Mouse (Mus musculus): ENCODE data around the gene 2310022A10Rik. TPM values are rescaled to one million over a fixed set of nuclear protein-coding genes. Genes with fewer than 3 reads are reported as not detected.
A peak's percentile ranks its signal among the peaks of the same experiment; 100 is the strongest.

Gene 2310022A10Rik
- polyA plus RNA-seq, 1 experiment from 2014 or later: 41.5 TPM

DNA sequence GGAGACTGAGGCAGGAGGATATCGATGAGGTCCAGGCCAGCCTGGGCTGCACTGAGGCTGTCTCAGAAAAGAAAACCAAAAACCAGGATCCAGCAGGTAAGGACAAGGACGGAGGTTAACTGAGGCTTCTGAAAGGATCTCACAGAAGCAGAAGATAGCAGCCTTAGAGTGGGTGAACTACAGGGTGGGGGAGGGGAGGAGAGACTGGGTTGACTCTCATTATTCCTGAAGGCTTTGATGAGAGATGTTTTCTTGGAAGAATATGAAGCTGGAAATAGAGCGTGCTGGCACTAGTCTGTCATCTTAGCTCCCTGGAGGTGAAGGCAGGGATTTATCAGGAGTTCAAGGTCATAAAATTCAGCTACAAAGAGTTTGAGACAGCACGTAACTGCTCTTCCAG lies 9.2 kb upstream of the 2310022A10Rik start:
- Histone ChIP-seq H3K4me1 (ENCODE audit: control insufficient read depth, insufficient read depth, low read length) (peaks cover 18% of the 10 kb centered on the region), H3K9ac (ENCODE audit: low read length) (no peak overlapping the region), H3K36me3 (ENCODE audit: control insufficient read depth, insufficient read depth) (no peaks in the 10 kb centered on the region), H3K27me3 (ENCODE audit: control insufficient read depth, insufficient read depth, low read length) (no peaks in the 10 kb centered on the region), H3K9me3 (replicated peaks; ENCODE audit: control insufficient read depth, low read length) (no peaks in the 10 kb centered on the region), H3K4me2 (ENCODE audit: low read depth, low read length) (no peak overlapping the region), H3K27ac (ENCODE audit: low read length) (peak overlapping the region; percentile 7; the same call in 1 of the 2 replicates), H3K4me3 (ENCODE audit: low read length) (no peak overlapping the region)
- WGBS: 76% methylated on average over 4 of the region's 4 CpGs
- ATAC-seq (replicated peaks; ENCODE audit: extremely low read depth, insufficient read depth, low FRiP score): no peak

DNA sequence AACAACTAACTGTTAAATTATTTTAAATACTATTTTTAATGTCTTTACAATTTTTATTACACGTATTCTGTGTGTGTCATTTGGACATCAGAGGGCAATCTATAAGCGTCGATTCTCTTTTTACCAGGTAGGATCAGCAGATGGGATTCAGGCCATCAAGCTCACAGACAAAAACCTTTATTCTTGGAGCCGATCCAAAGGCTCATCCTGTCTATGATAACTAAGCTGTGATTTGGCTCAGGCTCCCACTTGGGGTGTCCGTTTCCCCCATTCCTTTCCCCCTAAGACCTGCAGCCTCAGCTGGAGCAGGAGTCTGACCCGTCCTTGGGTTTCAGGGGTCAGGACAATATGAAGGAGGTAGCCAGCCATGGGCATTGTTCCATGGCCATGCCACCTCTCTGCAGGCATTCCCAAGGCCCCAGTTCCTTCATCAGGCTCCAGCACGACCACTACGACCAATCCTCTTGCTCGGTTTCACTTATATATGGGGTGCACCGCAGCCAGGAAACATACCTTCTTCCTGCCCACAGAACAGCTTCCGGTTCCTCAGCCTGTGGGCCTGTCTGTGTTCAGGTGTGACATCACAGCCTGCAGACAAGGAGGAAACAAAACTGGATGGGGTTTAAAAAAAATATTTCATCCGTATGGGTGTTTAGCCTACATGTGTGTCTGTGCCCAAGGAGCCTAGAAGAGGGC lies 8.2 kb upstream of the 2310022A10Rik start:
- peak overlapping the region; percentile 16; the same call in 1 of the 2 replicates for H3K4me2 ChIP-seq (ENCODE audit: low read depth, low read length)
- H3K27ac ChIP-seq (ENCODE audit: low read length): no peak overlapping the region
- H3K9ac ChIP-seq (ENCODE audit: low read length): no peak overlapping the region
- no peaks in the 10 kb centered on the region for H3K27me3 ChIP-seq (ENCODE audit: control insufficient read depth, insufficient read depth, low read length)
- peaks cover 18% of the 10 kb centered on the region for H3K4me1 ChIP-seq (ENCODE audit: control insufficient read depth, insufficient read depth, low read length)
- no peaks in the 10 kb centered on the region for H3K9me3 ChIP-seq (replicated peaks; ENCODE audit: control insufficient read depth, low read length)
- no peaks in the 10 kb centered on the region for H3K36me3 ChIP-seq (ENCODE audit: control insufficient read depth, insufficient read depth)
- no peak for ATAC-seq (replicated peaks; ENCODE audit: extremely low read depth, insufficient read depth, low FRiP score)
- 64% methylated on average over 12 of the region's 12 CpGs for WGBS
- no peak overlapping the region for H3K4me3 ChIP-seq (ENCODE audit: low read length)

DNA sequence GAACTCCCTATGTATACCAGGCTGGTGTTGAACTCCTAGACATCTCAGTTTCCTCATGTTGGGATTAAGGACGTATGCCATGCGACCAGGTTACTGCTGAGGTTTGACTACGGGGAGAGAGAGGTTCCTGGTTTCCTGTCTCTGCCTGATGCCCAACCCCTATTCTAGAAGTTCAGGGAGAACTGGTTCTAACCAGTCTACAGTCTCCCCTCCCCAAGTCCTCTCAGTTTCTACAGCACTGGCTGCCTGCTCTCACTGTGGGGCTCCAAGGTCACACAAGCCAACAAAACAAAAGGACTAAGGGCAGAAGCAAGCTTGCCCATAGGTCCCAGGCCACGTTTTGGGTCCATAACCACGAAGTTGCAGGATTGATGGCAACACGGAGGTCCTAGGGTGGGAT lies 3.4 kb upstream of the 2310022A10Rik start:
- Histone ChIP-seq H3K9ac (ENCODE audit: low read length) (no peak overlapping the region), H3K9me3 (replicated peaks; ENCODE audit: control insufficient read depth, low read length) (no peaks in the 10 kb centered on the region), H3K4me1 (ENCODE audit: control insufficient read depth, insufficient read depth, low read length) (peaks cover 8% of the 10 kb centered on the region), H3K27me3 (ENCODE audit: control insufficient read depth, insufficient read depth, low read length) (no peaks in the 10 kb centered on the region), H3K4me3 (ENCODE audit: low read length) (no peak overlapping the region), H3K36me3 (ENCODE audit: control insufficient read depth, insufficient read depth) (no peaks in the 10 kb centered on the region), H3K27ac (ENCODE audit: low read length) (no peak overlapping the region), H3K4me2 (ENCODE audit: low read depth, low read length) (no peak overlapping the region)
- no peak for ATAC-seq (replicated peaks; ENCODE audit: extremely low read depth, insufficient read depth, low FRiP score)
- 68% methylated on average over 6 of the region's 6 CpGs for WGBS

DNA sequence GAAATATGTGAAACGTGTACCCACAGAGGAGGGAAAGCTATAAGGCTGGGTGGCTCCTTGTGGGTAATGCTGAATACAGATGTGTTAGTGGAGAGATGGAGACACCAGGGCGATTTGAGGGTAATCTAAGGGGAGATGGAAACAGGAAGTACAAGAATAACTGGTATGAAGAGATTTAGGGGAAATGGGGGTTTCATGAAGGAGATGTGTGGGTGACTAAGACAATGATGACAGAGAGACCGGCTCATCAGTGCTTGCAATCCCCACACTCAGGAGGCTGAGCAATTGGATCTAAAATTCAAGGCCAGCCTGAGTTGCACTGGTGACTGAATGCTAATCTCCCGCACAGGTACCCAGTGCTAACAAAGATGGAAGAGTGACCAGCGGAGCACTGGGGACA lies 963 bp upstream of the 2310022A10Rik start:
- peaks cover 8% of the 10 kb centered on the region for H3K4me1 ChIP-seq (ENCODE audit: control insufficient read depth, insufficient read depth, low read length)
- H3K36me3 ChIP-seq (ENCODE audit: control insufficient read depth, insufficient read depth): peaks cover 4% of the 10 kb centered on the region
- H3K27me3 ChIP-seq (ENCODE audit: control insufficient read depth, insufficient read depth, low read length): no peaks in the 10 kb centered on the region
- H3K27ac ChIP-seq (ENCODE audit: low read length): no peak overlapping the region
- peak overlapping the region; percentile 82; the same call in 1 of the 2 replicates for H3K9ac ChIP-seq (ENCODE audit: low read length)
- WGBS: 47% methylated on average over 5 of the region's 5 CpGs
- peak overlapping the region; percentile 86 for H3K4me3 ChIP-seq (ENCODE audit: low read length)
- no peak for ATAC-seq (replicated peaks; ENCODE audit: extremely low read depth, insufficient read depth, low FRiP score)
- no peaks in the 10 kb centered on the region for H3K9me3 ChIP-seq (replicated peaks; ENCODE audit: control insufficient read depth, low read length)
- peak overlapping the region; percentile 74 for H3K4me2 ChIP-seq (ENCODE audit: low read depth, low read length)

DNA sequence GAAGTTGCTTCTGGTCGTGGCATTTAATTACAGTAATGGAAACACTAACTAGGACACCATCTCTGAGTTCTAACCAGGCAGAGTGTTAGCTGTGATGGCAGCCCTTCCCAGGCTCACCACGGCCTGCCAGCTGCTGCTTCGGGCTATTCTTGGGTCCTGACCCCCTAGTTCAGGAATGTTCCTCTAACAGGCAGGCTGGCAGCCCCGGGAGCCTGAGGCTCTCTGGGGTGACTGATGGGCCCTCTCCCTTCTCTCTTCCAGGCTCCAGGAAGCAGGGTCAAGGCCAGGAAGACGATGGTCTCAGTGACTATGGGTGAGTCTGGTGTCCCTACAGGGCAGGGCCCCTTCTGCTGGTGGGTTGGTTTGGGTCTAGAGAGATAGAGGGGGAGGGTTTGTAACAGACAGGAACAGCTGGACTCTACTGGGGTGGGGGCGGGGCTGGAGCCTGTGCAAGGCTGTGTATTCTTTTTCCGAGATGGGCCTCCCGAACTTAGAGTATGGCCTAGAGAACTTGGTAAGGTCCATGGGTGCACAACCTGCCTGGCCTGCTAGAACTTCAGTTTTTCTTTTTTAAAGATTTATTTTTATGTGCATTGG lies 7.4 kb downstream of the 2310022A10Rik start:
- peaks cover 31% of the 10 kb centered on the region for H3K36me3 ChIP-seq (ENCODE audit: control insufficient read depth, insufficient read depth)
- H3K9ac ChIP-seq (ENCODE audit: low read length): peak overlapping the region; percentile 16
- H3K4me2 ChIP-seq (ENCODE audit: low read depth, low read length): peak overlapping the region; percentile 40
- H3K9me3 ChIP-seq (replicated peaks; ENCODE audit: control insufficient read depth, low read length): no peaks in the 10 kb centered on the region
- peak overlapping the region; percentile 34 for H3K4me3 ChIP-seq (ENCODE audit: low read length)
- WGBS: 41% methylated on average over 8 of the region's 8 CpGs
- H3K27me3 ChIP-seq (ENCODE audit: control insufficient read depth, insufficient read depth, low read length): no peaks in the 10 kb centered on the region
- ATAC-seq (replicated peaks; ENCODE audit: extremely low read depth, insufficient read depth, low FRiP score): peak; percentile 93
- H3K4me1 ChIP-seq (ENCODE audit: control insufficient read depth, insufficient read depth, low read length): peaks cover 9% of the 10 kb centered on the region
- H3K27ac ChIP-seq (ENCODE audit: low read length): peak overlapping the region; percentile 79

DNA sequence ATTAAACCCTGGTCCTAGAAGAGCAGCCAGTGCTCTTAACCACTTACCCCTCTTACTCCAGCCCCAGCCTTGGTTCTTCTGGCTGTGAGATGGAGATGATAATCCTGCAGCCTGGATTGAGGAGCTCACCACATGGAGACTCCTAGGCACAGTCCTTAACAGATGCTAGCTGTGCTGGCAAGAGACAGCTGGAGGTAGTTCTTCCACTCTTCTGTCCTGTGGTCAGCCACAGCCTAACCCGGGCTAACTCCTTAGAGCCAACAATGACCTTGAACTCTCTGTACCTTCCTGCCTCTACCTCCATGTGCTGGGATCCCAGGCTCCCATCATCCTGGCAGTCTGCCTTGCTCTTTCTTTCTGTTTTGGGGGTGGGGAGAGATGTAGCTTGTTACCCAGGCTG lies 7.9 kb downstream of the 2310022A10Rik start:
- Histone ChIP-seq H3K9ac (ENCODE audit: low read length) (peak overlapping the region; percentile 16), H3K4me1 (ENCODE audit: control insufficient read depth, insufficient read depth, low read length) (peaks cover 9% of the 10 kb centered on the region), H3K27me3 (ENCODE audit: control insufficient read depth, insufficient read depth, low read length) (no peaks in the 10 kb centered on the region), H3K4me3 (ENCODE audit: low read length) (peak overlapping the region; percentile 34), H3K36me3 (ENCODE audit: control insufficient read depth, insufficient read depth) (peaks cover 34% of the 10 kb centered on the region), H3K4me2 (ENCODE audit: low read depth, low read length) (peak overlapping the region; percentile 40), H3K9me3 (replicated peaks; ENCODE audit: control insufficient read depth, low read length) (no peaks in the 10 kb centered on the region), H3K27ac (ENCODE audit: low read length) (peak overlapping the region; percentile 79)
- WGBS: 79% methylated on average over 1 of the region's 1 CpGs
- peak; percentile 18; the same call in 1 of the 2 replicates for ATAC-seq (replicated peaks; ENCODE audit: extremely low read depth, insufficient read depth, low FRiP score)

DNA sequence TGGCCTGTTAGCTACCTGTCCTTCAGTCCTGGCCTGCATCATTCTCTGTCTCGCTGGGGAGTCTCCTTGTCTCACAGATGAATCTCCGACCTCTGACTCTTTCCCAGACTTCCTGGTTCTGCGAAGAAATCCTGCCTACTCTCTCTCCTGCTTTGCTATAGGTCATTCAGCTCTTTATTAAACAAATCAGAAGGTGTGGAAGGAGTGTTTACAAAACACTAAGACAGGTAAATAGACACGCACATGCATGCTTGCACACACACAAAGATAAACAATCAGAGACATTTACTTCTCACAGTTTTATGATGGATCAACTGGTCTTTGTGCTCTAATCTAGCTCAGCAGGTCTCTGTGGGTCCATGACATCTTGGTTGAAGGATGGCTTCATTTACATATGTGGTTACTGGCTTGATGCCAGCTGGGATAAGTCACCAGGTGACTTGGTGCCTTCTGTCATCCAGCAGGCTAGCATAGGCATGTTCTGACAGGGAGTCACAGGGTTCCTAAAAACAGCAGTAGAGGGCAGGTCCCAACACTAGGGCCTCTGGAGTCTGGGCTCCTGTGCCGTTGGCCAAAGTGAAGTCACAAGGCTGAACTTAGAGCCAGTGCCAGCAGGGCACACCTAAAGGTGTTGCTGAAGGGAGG lies 16.7 kb downstream of the 2310022A10Rik start:
- 84% methylated on average over 5 of the region's 5 CpGs for WGBS
- ATAC-seq (replicated peaks; ENCODE audit: extremely low read depth, insufficient read depth, low FRiP score): no peak
- peaks cover 47% of the 10 kb centered on the region for H3K36me3 ChIP-seq (ENCODE audit: control insufficient read depth, insufficient read depth)
- no peaks in the 10 kb centered on the region for H3K27me3 ChIP-seq (ENCODE audit: control insufficient read depth, insufficient read depth, low read length)
- H3K27ac ChIP-seq (ENCODE audit: low read length): no peak overlapping the region
- H3K4me1 ChIP-seq (ENCODE audit: control insufficient read depth, insufficient read depth, low read length): no peaks in the 10 kb centered on the region
- no peak overlapping the region for H3K9ac ChIP-seq (ENCODE audit: low read length)
- H3K4me2 ChIP-seq (ENCODE audit: low read depth, low read length): no peak overlapping the region
- no peaks in the 10 kb centered on the region for H3K9me3 ChIP-seq (replicated peaks; ENCODE audit: control insufficient read depth, low read length)
- H3K4me3 ChIP-seq (ENCODE audit: low read length): no peak overlapping the region

DNA sequence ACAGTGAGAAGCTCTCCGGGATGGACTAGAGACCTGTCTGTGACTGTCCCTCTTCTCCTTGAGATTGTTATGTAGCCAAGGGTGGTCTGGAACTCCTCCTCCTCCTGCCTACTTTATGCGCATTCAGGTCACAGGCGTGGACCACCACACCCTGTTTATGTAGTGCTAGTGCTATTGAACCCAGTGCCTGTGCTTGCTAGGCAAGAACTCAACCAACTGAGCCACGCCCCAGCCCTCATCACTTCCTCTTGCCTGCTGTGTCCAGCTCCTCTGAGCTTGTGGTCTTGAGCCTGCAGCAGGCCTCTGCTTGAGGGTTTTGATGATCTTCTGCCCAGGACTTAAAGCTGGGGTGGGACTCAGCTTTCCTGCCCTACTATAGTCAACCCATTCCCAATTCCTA lies 19.1 kb downstream of the 2310022A10Rik start:
- Histone ChIP-seq H3K9me3 (replicated peaks; ENCODE audit: control insufficient read depth, low read length) (no peaks in the 10 kb centered on the region), H3K27ac (ENCODE audit: low read length) (no peak overlapping the region), H3K27me3 (ENCODE audit: control insufficient read depth, insufficient read depth, low read length) (no peaks in the 10 kb centered on the region), H3K9ac (ENCODE audit: low read length) (no peak overlapping the region), H3K4me3 (ENCODE audit: low read length) (no peak overlapping the region), H3K4me2 (ENCODE audit: low read depth, low read length) (no peak overlapping the region), H3K4me1 (ENCODE audit: control insufficient read depth, insufficient read depth, low read length) (no peaks in the 10 kb centered on the region), H3K36me3 (ENCODE audit: control insufficient read depth, insufficient read depth) (peaks cover 51% of the 10 kb centered on the region)
- no peak for ATAC-seq (replicated peaks; ENCODE audit: extremely low read depth, insufficient read depth, low FRiP score)
- WGBS: 93% methylated on average over 4 of the region's 4 CpGs

Data from heart, embryonic 16.5 days (tissue).